Mouse (Mus musculus) liver, adult (tissue): ENCODE data around the gene Gnpat.

Experiments used
- GATA4 ChIP-seq: IDR thresholded peaks from 2 replicates; pipeline ENCODE4 v1.6.1; 2014; ENCODE audit warnings: mild to moderate bottlenecking, low read length; ENCODE audit not compliant: insufficient replicate concordance

The Gnpat gene

GRCm38 (mm10) chr8:124862321-124863162 is at the start of gene Gnpat, which contains the start of gene 2810004N23Rik:
Gene Gnpat (plus strand): TSS chr8:124863033.
Gene 2810004N23Rik (minus strand): TSS chr8:124863120.
- peak; percentile 58; the same call in 1 of the 2 replicates for TF ChIP-seq GATA4

- no peak for TF ChIP-seq GATA4
Measured at GRCm38 (mm10) chr8:124813326-124813725, 49.5 kb upstream of the Gnpat start.

- TF ChIP-seq GATA4, result no peak
Measured at GRCm38 (mm10) chr8:124815870-124816269, 47.0 kb upstream of the Gnpat start.

- TF ChIP-seq GATA4, result no peak
Measured at GRCm38 (mm10) chr8:124816866-124817265, 46.0 kb upstream of the Gnpat start.

- TF ChIP-seq GATA4, result no peak
Measured at GRCm38 (mm10) chr8:124817361-124817760, 45.5 kb upstream of the Gnpat start.

GRCm38 (mm10) chr8:124819612-124820115 is 43.2 kb upstream of the Gnpat start:
- no peak for TF ChIP-seq GATA4

- no peak for TF ChIP-seq GATA4
Measured at GRCm38 (mm10) chr8:124820125-124820524, 42.7 kb upstream of the Gnpat start.

GRCm38 (mm10) chr8:124823497-124823896 is 39.3 kb upstream of the Gnpat start:
- TF ChIP-seq GATA4, result no peak

GRCm38 (mm10) chr8:124826658-124827057 is 36.2 kb upstream of the Gnpat start:
- TF ChIP-seq GATA4, result no peak

- TF ChIP-seq GATA4, result no peak
Measured at GRCm38 (mm10) chr8:124827387-124827786, 35.4 kb upstream of the Gnpat start.

- no peak for TF ChIP-seq GATA4
Measured at GRCm38 (mm10) chr8:124828561-124829240, 34.1 kb upstream of the Gnpat start.

- no peak for TF ChIP-seq GATA4
Measured at GRCm38 (mm10) chr8:124830050-124830449, 32.8 kb upstream of the Gnpat start.

- TF ChIP-seq GATA4, result no peak
Measured at GRCm38 (mm10) chr8:124831531-124831930, 31.3 kb upstream of the Gnpat start.

GRCm38 (mm10) chr8:124831941-124832340 is 30.9 kb upstream of the Gnpat start:
- TF ChIP-seq GATA4, result no peak

- TF ChIP-seq GATA4, result no peak
Measured at GRCm38 (mm10) chr8:124833430-124834205, 29.2 kb upstream of the Gnpat start.
